Mouse (Mus musculus): ENCODE results near the gene Nav1. TPM values are rescaled to one million over a fixed set of nuclear protein-coding genes. Genes with fewer than 3 reads are reported as not detected.
A peak's percentile ranks its signal among the peaks of the same experiment; 100 is the strongest.

The Nav1 gene
- polyA plus RNA-seq, 1 experiment from 2014 or later = 25.6 TPM

DNA sequence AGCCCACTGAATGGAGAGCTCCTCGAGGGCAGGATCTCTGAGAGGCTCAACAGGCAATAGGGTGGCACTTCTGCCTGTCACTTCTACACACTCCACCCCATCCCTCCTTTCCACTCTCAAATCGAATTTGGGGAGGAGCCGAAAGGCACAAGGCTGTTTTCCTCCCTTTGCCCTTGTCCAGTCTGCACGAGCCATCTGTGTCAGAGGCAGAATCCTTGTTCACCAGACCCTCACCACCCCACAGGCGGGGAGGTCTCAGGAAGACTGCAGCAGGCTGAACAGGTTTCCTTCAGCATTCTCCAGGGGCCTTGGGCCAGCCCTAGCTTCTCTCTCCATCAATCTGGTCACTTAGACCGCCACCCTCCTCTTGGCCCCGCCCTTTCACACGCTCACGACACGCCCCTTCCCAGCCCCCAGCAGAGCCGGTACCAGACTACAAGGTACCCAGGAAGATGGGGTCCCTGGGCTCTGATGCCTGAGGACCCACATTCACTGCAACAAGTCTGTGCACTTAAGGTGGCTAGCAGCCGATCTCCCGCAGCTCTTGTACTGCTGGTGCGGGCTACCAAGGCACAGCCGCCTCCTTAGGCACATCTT lies 23.9 kb downstream of the Nav1 start:
- 6% methylated on average over 15 of the region's 15 CpGs for WGBS
- Histone ChIP-seq H3K9ac (replicated peaks; ENCODE audit: low read depth, low read length) (peak overlapping the region; percentile 69; the same call in 1 of the 2 replicates), H3K36me3 (ENCODE audit: control insufficient read depth, insufficient read depth, low read length) (no peaks in the 10 kb centered on the region), H3K27ac (ENCODE audit: low read length) (peak overlapping the region; percentile 89), H3K27me3 (ENCODE audit: control insufficient read depth, insufficient read depth, low read length) (no peaks in the 10 kb centered on the region), H3K4me1 (ENCODE audit: control insufficient read depth, insufficient read depth, low read length) (peaks cover 62% of the 10 kb centered on the region), H3K4me3 (ENCODE audit: low read depth, low read length) (peak overlapping the region; percentile 56), H3K4me2 (replicated peaks; ENCODE audit: low read depth, low read length) (peak overlapping the region; percentile 82), H3K9me3 (ENCODE audit: control insufficient read depth, low read depth, low read length) (no peaks in the 10 kb centered on the region)
- ATAC-seq (ENCODE audit: insufficient number of reproducible peaks, insufficient read depth, low FRiP score, low read depth) = peak; percentile 26; the same call in 1 of the 2 replicates

DNA sequence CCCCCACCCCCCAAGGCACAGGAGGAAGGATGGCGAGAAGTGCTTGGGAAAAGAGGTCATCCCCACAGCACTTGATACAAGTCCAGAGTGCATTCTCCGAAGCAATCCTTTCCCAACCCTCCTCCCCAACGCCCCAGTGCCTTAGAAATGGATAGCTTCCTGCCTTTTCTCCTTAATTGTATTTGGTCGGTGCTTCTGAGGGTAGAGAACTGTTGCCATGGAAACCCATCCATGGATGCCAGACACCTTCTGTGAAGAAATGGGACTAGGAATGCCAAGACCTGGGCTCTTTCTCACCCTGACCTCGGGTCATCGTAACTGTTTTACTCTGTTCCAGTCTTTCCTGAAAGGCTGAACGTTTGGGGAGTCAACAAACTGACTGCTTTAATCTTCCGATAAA lies 26.1 kb downstream of the Nav1 start:
- H3K9me3 ChIP-seq (ENCODE audit: control insufficient read depth, low read depth, low read length) = no peaks in the 10 kb centered on the region
- no peak overlapping the region for H3K4me3 ChIP-seq (ENCODE audit: low read depth, low read length)
- H3K27ac ChIP-seq (ENCODE audit: low read length) = no peak overlapping the region
- H3K9ac ChIP-seq (replicated peaks; ENCODE audit: low read depth, low read length) = no peak overlapping the region
- H3K36me3 ChIP-seq (ENCODE audit: control insufficient read depth, insufficient read depth, low read length) = no peaks in the 10 kb centered on the region
- H3K4me1 ChIP-seq (ENCODE audit: control insufficient read depth, insufficient read depth, low read length) = peaks cover 74% of the 10 kb centered on the region
- H3K4me2 ChIP-seq (replicated peaks; ENCODE audit: low read depth, low read length) = no peak overlapping the region
- ATAC-seq (ENCODE audit: insufficient number of reproducible peaks, insufficient read depth, low FRiP score, low read depth) = no peak
- no peaks in the 10 kb centered on the region for H3K27me3 ChIP-seq (ENCODE audit: control insufficient read depth, insufficient read depth, low read length)
- WGBS = 34% methylated on average over 8 of the region's 8 CpGs

DNA sequence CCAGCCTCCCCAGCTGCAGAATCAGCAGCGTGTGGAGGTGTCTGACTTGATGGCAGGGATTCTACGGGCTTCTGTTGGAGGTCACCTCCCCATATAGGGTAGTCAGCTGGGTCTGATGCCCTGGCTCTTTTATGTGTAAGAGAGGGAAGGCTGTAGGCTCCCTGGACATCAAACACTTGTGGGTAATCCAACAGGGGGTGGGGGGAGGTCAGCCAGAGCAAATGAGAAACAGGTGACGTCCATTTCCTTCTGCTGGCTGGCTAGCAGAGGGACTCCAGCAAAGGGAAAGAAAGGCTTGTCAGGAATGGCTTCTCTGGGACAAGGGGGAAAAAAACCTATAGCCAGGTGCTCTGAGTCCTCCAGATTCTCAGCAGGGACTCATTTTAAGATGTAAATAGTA lies 28.0 kb downstream of the Nav1 start:
- WGBS = 53% methylated on average over 3 of the region's 3 CpGs
- H3K27ac ChIP-seq (ENCODE audit: low read length) = no peak overlapping the region
- H3K9me3 ChIP-seq (ENCODE audit: control insufficient read depth, low read depth, low read length) = no peaks in the 10 kb centered on the region
- H3K4me1 ChIP-seq (ENCODE audit: control insufficient read depth, insufficient read depth, low read length) = peaks cover 65% of the 10 kb centered on the region
- H3K4me2 ChIP-seq (replicated peaks; ENCODE audit: low read depth, low read length) = no peak overlapping the region
- no peak for ATAC-seq (ENCODE audit: insufficient number of reproducible peaks, insufficient read depth, low FRiP score, low read depth)
- H3K27me3 ChIP-seq (ENCODE audit: control insufficient read depth, insufficient read depth, low read length) = no peaks in the 10 kb centered on the region
- no peak overlapping the region for H3K9ac ChIP-seq (replicated peaks; ENCODE audit: low read depth, low read length)
- no peak overlapping the region for H3K4me3 ChIP-seq (ENCODE audit: low read depth, low read length)
- H3K36me3 ChIP-seq (ENCODE audit: control insufficient read depth, insufficient read depth, low read length) = 0 out of 2 replicates have a peak, but pooled peaks cover 5% of the 10 kb centered on the region

GRCm38 (mm10) chr1:135577793-135578192 lies 29.3 kb downstream of the Nav1 start:
- H3K27ac ChIP-seq (ENCODE audit: low read length) = peak overlapping the region; percentile 58; the same call in 1 of the 2 replicates
- no peak overlapping the region for H3K9ac ChIP-seq (replicated peaks; ENCODE audit: low read depth, low read length)
- no peak overlapping the region for H3K4me3 ChIP-seq (ENCODE audit: low read depth, low read length)
- no peak overlapping the region for H3K4me2 ChIP-seq (replicated peaks; ENCODE audit: low read depth, low read length)
- ATAC-seq (ENCODE audit: insufficient number of reproducible peaks, insufficient read depth, low FRiP score, low read depth) = peak; percentile 42; the same call in 1 of the 2 replicates
- H3K4me1 ChIP-seq (ENCODE audit: control insufficient read depth, insufficient read depth, low read length) = peaks cover 54% of the 10 kb centered on the region
- 0 out of 2 replicates have a peak, but pooled peaks cover 5% of the 10 kb centered on the region for H3K36me3 ChIP-seq (ENCODE audit: control insufficient read depth, insufficient read depth, low read length)
- no peaks in the 10 kb centered on the region for H3K27me3 ChIP-seq (ENCODE audit: control insufficient read depth, insufficient read depth, low read length)
- 42% methylated on average over 2 of the region's 2 CpGs for WGBS
- no peaks in the 10 kb centered on the region for H3K9me3 ChIP-seq (ENCODE audit: control insufficient read depth, low read depth, low read length)

DNA sequence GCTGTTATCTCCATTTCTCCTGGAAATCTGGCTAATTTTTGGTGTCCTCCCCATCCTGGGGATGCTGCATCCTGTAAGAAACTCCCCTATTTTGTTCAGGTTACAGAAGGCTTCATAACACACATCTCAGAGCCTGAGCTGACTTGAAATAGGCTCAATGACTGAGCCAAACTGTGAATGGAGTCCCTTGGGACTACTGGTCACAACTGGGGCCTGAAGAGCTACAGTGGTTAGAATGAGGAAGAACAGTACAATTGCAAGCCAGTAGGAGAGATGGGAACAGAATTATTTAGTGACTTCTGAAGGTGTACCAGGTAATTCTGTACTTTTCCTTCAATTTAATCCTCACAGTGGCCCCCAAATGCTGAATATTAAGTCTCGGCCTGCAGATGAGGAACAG lies 31.7 kb downstream of the Nav1 start:
- no peak for ATAC-seq (ENCODE audit: insufficient number of reproducible peaks, insufficient read depth, low FRiP score, low read depth)
- Histone ChIP-seq H3K4me1 (ENCODE audit: control insufficient read depth, insufficient read depth, low read length) (peaks cover 30% of the 10 kb centered on the region), H3K27ac (ENCODE audit: low read length) (no peak overlapping the region), H3K9me3 (ENCODE audit: control insufficient read depth, low read depth, low read length) (no peaks in the 10 kb centered on the region), H3K27me3 (ENCODE audit: control insufficient read depth, insufficient read depth, low read length) (no peaks in the 10 kb centered on the region), H3K9ac (replicated peaks; ENCODE audit: low read depth, low read length) (no peak overlapping the region), H3K36me3 (ENCODE audit: control insufficient read depth, insufficient read depth, low read length) (0 out of 2 replicates have a peak, but pooled peaks cover 5% of the 10 kb centered on the region), H3K4me3 (ENCODE audit: low read depth, low read length) (no peak overlapping the region), H3K4me2 (replicated peaks; ENCODE audit: low read depth, low read length) (no peak overlapping the region)
- 94% methylated on average over 1 of the region's 1 CpGs for WGBS

DNA sequence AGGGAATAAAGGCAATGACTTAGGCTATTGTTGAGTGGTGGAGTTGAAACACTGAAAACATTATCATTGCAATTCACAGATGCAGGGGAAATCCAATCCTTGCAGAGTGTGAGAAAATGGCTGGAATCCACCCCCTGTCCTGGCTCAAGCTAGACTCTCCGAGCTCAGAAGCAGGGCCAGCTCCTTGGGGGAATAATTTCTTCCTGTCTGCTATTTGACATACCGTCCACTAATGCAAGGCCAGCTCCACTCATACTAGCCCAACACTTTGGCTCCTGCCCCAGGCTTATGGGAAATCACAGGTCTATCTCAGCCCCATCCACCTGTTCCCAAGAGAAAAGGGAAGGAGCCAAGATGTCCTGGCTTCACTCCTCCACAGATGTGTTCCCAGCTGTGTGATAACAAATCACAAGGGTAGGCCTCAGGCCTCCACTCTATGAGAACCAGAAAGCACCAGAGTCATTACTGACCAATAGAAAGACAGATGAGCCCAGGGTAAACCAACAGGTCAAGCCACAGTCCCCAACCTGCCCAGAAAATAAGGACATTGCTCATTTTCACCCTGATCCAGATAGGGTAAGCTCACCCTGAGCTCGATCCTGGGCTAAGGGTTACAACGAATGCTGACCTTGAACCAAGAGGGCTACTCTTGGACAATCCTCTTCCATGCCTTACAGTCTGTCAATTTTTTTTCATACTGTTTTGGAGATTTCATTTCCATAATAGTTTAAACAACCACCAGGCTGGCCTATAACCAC lies 32.5 kb downstream of the Nav1 start:
- Histone ChIP-seq H3K4me3 (ENCODE audit: low read depth, low read length) (no peak overlapping the region), H3K4me1 (ENCODE audit: control insufficient read depth, insufficient read depth, low read length) (peaks cover 22% of the 10 kb centered on the region)

GRCm38 (mm10) chr1:135572139-135572892 lies 34.8 kb downstream of the Nav1 start:
- no peak overlapping the region for H3K4me3 ChIP-seq (ENCODE audit: low read depth, low read length)
- H3K4me1 ChIP-seq (ENCODE audit: control insufficient read depth, insufficient read depth, low read length) = peaks cover 5% of the 10 kb centered on the region
- no peak for ATAC-seq (ENCODE audit: insufficient number of reproducible peaks, insufficient read depth, low FRiP score, low read depth)
- H3K27ac ChIP-seq (ENCODE audit: low read length) = no peak overlapping the region
- H3K36me3 ChIP-seq (ENCODE audit: control insufficient read depth, insufficient read depth, low read length) = 0 out of 2 replicates have a peak, but pooled peaks cover 5% of the 10 kb centered on the region
- no peaks in the 10 kb centered on the region for H3K27me3 ChIP-seq (ENCODE audit: control insufficient read depth, insufficient read depth, low read length)
- no peaks in the 10 kb centered on the region for H3K9me3 ChIP-seq (ENCODE audit: control insufficient read depth, low read depth, low read length)
- no peak overlapping the region for H3K9ac ChIP-seq (replicated peaks; ENCODE audit: low read depth, low read length)
- no peak overlapping the region for H3K4me2 ChIP-seq (replicated peaks; ENCODE audit: low read depth, low read length)
- 45% methylated on average over 4 of the region's 4 CpGs for WGBS

More for the DNA sequence above, 32.5 kb downstream of the Nav1 start:
- Histone ChIP-seq H3K27me3 (ENCODE audit: control insufficient read depth, insufficient read depth, low read length) (no peaks in the 10 kb centered on the region), H3K4me2 (replicated peaks; ENCODE audit: low read depth, low read length) (no peak overlapping the region), H3K9me3 (ENCODE audit: control insufficient read depth, low read depth, low read length) (no peaks in the 10 kb centered on the region), H3K27ac (ENCODE audit: low read length) (no peak overlapping the region), H3K9ac (replicated peaks; ENCODE audit: low read depth, low read length) (no peak overlapping the region), H3K36me3 (ENCODE audit: control insufficient read depth, insufficient read depth, low read length) (0 out of 2 replicates have a peak, but pooled peaks cover 5% of the 10 kb centered on the region)
- no peak for ATAC-seq (ENCODE audit: insufficient number of reproducible peaks, insufficient read depth, low FRiP score, low read depth)
- WGBS = 72% methylated on average over 4 of the region's 4 CpGs

DNA sequence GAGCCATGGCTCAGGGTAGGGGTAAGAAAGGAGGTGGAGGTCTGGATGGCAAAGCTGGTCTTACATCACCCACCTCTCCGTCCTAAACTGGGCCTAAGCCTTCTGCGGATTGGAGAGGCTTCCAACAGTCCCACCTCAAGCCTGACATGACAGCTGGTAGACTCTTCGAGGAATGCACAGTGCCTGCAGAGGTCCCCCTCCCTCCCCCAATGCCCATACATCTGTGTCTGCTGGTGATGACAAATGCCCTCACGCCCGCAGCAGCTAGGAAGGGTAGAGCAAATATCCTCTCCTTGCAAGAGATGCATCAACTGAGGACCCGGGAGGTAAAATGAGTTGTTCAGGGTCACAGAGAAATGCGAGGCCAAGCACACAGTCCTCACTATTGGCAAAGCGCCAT lies 39.0 kb downstream of the Nav1 start:
- peaks cover 20% of the 10 kb centered on the region for H3K4me1 ChIP-seq (ENCODE audit: control insufficient read depth, insufficient read depth, low read length)
- H3K9ac ChIP-seq (replicated peaks; ENCODE audit: low read depth, low read length) = no peak overlapping the region
- no peak overlapping the region for H3K27ac ChIP-seq (ENCODE audit: low read length)
- no peaks in the 10 kb centered on the region for H3K36me3 ChIP-seq (ENCODE audit: control insufficient read depth, insufficient read depth, low read length)
- H3K9me3 ChIP-seq (ENCODE audit: control insufficient read depth, low read depth, low read length) = no peaks in the 10 kb centered on the region
- H3K27me3 ChIP-seq (ENCODE audit: control insufficient read depth, insufficient read depth, low read length) = no peaks in the 10 kb centered on the region
- H3K4me2 ChIP-seq (replicated peaks; ENCODE audit: low read depth, low read length) = no peak overlapping the region
- ATAC-seq (ENCODE audit: insufficient number of reproducible peaks, insufficient read depth, low FRiP score, low read depth) = no peak
- 50% methylated on average over 8 of the region's 8 CpGs for WGBS
- no peak overlapping the region for H3K4me3 ChIP-seq (ENCODE audit: low read depth, low read length)
